Mouse (Mus musculus): Measurements from ENCODE around the gene Ddx51.

- TF ChIP-seq CTCF (IDR thresholded peaks at IDR 0.05; ENCODE audit: low read depth) (no peak), EP300 (optimal IDR thresholded peaks at IDR 0.05) (no peak)
These were observed 56.0 kb downstream of the Ddx51 start for GRCm38 (mm10) chr5:110709256-110709655.

Measured in stomach, postnatal 0 days (tissue).